Mouse (Mus musculus) adrenal gland, postnatal 4 days (tissue): ENCODE data around the gene Rc3h2. TPM values are rescaled to one million over a fixed set of nuclear protein-coding genes. Genes with fewer than 3 reads are reported as not detected.

ENCODE experiments used
- DNase-seq, 2 experiments: peaks; one replicate each; pipeline ENCODE4 v3.0.0; 2021 to 2022; ENCODE audit warnings: low spot score in 2 of 2, mixed read lengths in 2 of 2
- long read RNA-seq, 2 experiments: library from polyadenylated mRNA; stranded (forward); transcript quantifications; one replicate each; pipeline ENCODE4 v2.0.0; 2021
- total RNA-seq, 2 experiments: library from RNA; stranded (reverse); gene quantifications; 2 replicates each; pipeline ENCODE4 v1.2.3; 2021

Gene Rc3h2
- total RNA-seq = 10 to 100 TPM; 49.3 to 51.6 TPM
- long read RNA-seq, experiment 1, partial matches to known transcripts = 0 of 5 reads
- long read RNA-seq, experiment 1, other reads (novel, unspliced or antisense) = 5 of 5 reads
- long read RNA-seq, experiment 2, partial matches to known transcripts = 11 of 22 reads
- long read RNA-seq, experiment 2, other reads (novel, unspliced or antisense) = 11 of 22 reads

- DNase-seq = peak; percentile 73 to 87
Measured at GRCm38 (mm10) chr2:37422306-37423304, at the start of gene Rc3h2. Gene Rc3h2, minus strand, starts transcription at chr2:37422903.

- no peak for DNase-seq
Measured at GRCm38 (mm10) chr2:37466266-37466665, 43.6 kb upstream of the Rc3h2 start.

GRCm38 (mm10) chr2:37460707-37461106, 38.0 kb upstream of the Rc3h2 start:
- DNase-seq = no peak

GRCm38 (mm10) chr2:37452376-37452760, 29.7 kb upstream of the Rc3h2 start:
- no peak for DNase-seq

- peak; percentile 88 for DNase-seq
Measured at GRCm38 (mm10) chr2:37451667-37452375, 29.1 kb upstream of the Rc3h2 start.

- DNase-seq = peak; percentile 93 to 97
Measured at GRCm38 (mm10) chr2:37442611-37443591, 20.2 kb upstream of the Rc3h2 start, which contains the start of the genes Zbtb26, Zbtb6 and Rabgap1. Gene Zbtb26, minus strand, starts transcription at chr2:37443135. Gene Zbtb6, minus strand, starts transcription at chr2:37443171. Gene Rabgap1, plus strand, starts transcription at chr2:37443279.

GRCm38 (mm10) chr2:37431609-37432008, 8.9 kb upstream of the Rc3h2 start:
- no peak for DNase-seq

- peak; percentile 46 to 64 for DNase-seq
Measured at GRCm38 (mm10) chr2:37430593-37431464, 8.1 kb upstream of the Rc3h2 start.

GRCm38 (mm10) chr2:37423671-37424070, 968 bp upstream of the Rc3h2 start:
- no peak for DNase-seq

GRCm38 (mm10) chr2:37421903-37422302, 800 bp downstream of the Rc3h2 start:
- no peak for DNase-seq

- DNase-seq = no peak
Measured at GRCm38 (mm10) chr2:37395539-37395938, 27.2 kb downstream of the Rc3h2 start.

- no peak for DNase-seq
Measured at GRCm38 (mm10) chr2:37382921-37383320, 39.8 kb downstream of the Rc3h2 start.

GRCm38 (mm10) chr2:37380189-37380588, 42.5 kb downstream of the Rc3h2 start:
- peak; percentile 9 to 17 for DNase-seq

- DNase-seq = no peak
Measured at GRCm38 (mm10) chr2:37376018-37376417, 46.7 kb downstream of the Rc3h2 start.

- no peak for DNase-seq
Measured at GRCm38 (mm10) chr2:37370651-37371050, 52.1 kb downstream of the Rc3h2 start.

- DNase-seq = no peak
Measured at GRCm38 (mm10) chr2:37359908-37360307, 62.8 kb downstream of the Rc3h2 start.

- DNase-seq = peak; percentile 53 to 77
Measured at GRCm38 (mm10) chr2:37358633-37359540, 63.8 kb downstream of the Rc3h2 start, which contains the start of gene Pdcl. Gene Pdcl, minus strand, starts transcription at chr2:37359332.

GRCm38 (mm10) chr2:37355571-37355970, 67.1 kb downstream of the Rc3h2 start:
- no peak for DNase-seq
